Mouse (Mus musculus) cerebellum, postnatal 4 days (tissue): ENCODE data around the gene Olfr675.
"Not testable (repeated sequence)": the region's sequence is repeated elsewhere in the genome, so short reads cannot be mapped to it uniquely, and the experiment has no call there.

Experiments used
- DNase-seq, 2 experiments: peaks; one replicate each; pipeline ENCODE4 v3.0.0; 2022; ENCODE audit warnings: low spot score in 2 of 2, mixed read lengths in 1 of 2

Gene Olfr675

GRCm38 (mm10) chr7:105028360-105028759, at the start of gene Olfr675:
TSS of gene Olfr675 (minus strand) at chr7:105028460.
- no peak for DNase-seq

GRCm38 (mm10) chr7:105064175-105064574, 35.9 kb upstream of the Olfr675 start, which contains the start of gene Olfr678:
TSS of gene Olfr678 (plus strand) at chr7:105064475.
- DNase-seq = no peak

- DNase-seq = no peak
Observed at GRCm38 (mm10) chr7:105058951-105059350, 30.7 kb upstream of the Olfr675 start.

DNA sequence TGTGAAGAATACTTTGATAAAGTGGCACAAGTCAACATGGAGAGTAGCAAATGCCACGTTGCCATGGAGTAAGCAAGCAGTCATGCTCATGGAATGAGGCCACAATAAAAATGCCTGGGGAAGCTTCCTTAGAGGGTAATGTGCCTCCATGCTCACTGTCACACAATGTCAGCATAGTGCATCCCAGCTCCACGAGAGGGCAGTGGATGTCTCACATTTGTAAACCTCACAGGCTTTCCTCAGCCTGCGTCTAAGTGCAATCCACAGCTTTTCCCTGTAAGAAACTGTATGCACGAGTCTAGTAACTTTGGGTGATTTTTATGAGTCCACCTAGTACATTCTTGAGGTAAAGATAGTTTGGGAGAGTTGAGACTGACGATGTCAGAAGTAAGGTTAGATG, 5.6 kb upstream of the Olfr675 start:
- DNase-seq = not testable (repeated sequence)

GRCm38 (mm10) chr7:105032398-105032797, 4.1 kb upstream of the Olfr675 start, which contains the start of gene Olfr676:
TSS of gene Olfr676 (plus strand) at chr7:105032698.
- no peak for DNase-seq

DNA sequence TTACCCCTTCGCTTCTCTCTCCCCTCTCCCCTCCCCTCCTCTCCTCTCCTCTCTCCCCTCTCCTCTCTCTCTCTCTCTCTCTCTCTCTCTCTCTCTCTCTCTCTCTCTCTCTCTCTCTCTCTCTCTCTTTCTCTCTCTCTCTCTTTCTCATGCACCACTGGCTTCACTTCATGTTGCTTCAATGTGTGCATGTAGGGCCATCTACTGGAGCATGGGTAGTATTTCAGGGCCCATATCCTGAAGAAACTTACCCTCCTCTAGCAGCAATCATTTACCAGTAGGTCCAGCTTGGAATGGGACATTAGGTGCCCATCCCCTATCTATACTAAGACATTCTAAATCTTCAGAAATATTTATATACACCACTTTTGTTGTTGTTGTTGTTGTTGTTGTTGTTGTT, 5.7 kb downstream of the Olfr675 start:
- no peak for DNase-seq

DNA sequence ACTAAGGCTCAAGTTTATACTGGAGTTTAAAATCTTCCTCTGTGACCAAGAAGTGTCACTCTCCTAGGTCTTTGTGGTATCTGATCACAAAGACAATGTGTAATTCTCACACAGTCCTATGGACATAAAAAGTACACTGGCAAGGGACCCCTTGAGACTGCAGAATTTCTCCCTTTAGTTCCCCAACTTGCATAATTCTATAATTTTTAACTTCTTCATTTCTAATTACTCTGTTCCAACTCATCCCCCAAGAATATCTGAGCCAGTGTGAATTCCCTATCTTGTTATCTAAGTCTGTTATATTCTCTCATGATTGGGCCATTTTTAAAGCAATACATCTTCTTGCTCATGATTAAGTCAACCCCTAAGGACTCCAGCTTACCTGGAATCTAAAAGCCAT, 26.3 kb downstream of the Olfr675 start, which contains the start of gene Olfr672:
Olfr672 (minus strand) TSS at position 101 of the 400 bp plus-strand sequence.
- DNase-seq = no peak

DNA sequence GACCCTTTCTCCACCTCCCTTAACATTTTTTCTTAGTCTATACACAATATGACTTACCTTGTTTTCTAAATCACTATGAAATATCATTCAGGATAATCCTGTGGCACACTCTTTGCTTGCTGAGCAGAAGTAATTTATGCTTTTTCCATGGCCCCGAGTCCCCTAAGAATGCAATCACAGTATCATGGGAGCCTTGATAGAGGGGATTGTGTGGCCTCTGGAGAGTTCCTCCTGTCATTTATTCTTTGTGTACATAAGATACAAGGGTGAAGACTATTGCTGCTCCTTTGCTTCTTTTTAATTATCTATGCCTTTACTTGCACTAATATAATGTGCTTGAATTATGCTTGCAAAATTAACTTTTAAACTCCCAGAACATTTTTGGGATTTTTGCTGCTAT, 49.2 kb downstream of the Olfr675 start, which contains the start of gene Olfr671:
Olfr671 (minus strand) TSS at position 101 of the 400 bp plus-strand sequence.
- no peak for DNase-seq

DNA sequence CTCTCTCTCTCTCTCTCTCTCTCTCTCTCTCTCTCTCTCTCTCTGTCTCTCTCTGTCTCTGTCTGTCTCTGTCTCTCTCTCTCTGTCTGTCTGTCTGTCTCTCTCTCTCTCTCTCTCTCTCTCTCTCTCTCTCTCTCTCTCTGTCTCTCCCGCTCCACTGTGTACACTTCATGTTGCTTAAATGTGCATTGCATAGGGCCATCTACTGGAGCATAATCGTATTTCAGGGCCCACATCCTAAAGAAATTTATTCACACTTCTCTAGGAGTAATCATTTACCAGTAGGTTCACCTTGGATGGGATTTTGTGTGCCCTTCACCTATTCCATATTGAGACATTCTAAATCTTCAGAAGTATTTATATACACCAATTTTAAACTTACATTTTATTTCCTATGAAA, 55.8 kb downstream of the Olfr675 start:
- not testable (repeated sequence) for DNase-seq
